8 mouse cellular contexts compared by ENCODE assay signal in genomic region chr1:189007239-189007979, GRCm38 (mm10). TPM values are rescaled to one million over a fixed set of nuclear protein-coding genes. Genes with fewer than 3 reads are reported as not detected.
DNase-seq lines count a peak whose midpoint lies in the region; ATAC-seq lines count a peak whose summit lies in the region.

TSS of gene Kctd3 (minus strand) at chr1:189007841.

- peak; percentile 69 for DNase-seq in MEL-GATA-1-ER (ENCODE audit: extremely low read depth, low read depth)
- DNase-seq in cerebellum, adult 8-10 months, result peak; percentile 99
- DNase-seq in forelimb bud, embryonic 11.5 days (ENCODE audit: low read depth, low spot score), result peak; percentile 95
- DNase-seq in layer of hippocampus, adult 9-10 months (ENCODE audit: low spot score), result peak; percentile 82
- DNase-seq in ovary, postnatal 10 days (ENCODE audit: low spot score), result peak; percentile 99
- peak; percentile 94 to 98 for DNase-seq in thymus, postnatal 10 days (ENCODE audit: low spot score in 2 of 2)

- ATAC-seq in hematopoietic stem cell, adult 5-6 weeks (replicated peaks in 1 of 2; ENCODE audit: insufficient read depth in 1 of 2, low FRiP score in 2 of 2, low TSS enrichment in 1 of 2, low read depth in 1 of 2, poor library complexity in 2 of 2, severe bottlenecking in 2 of 2), result peak; percentile 90 to 95
- peak; percentile 90 for ATAC-seq in lung, embryonic 16.5 days (ENCODE audit: low read depth)

- peak within 1 kb of the TSS; percentile 99 for H3K4me3 ChIP-seq in lung, embryonic 16.5 days (ENCODE audit: low read length)

- H3K4me2 ChIP-seq in lung, embryonic 16.5 days (ENCODE audit: low read depth, low read length), result peak within 1 kb of the TSS; percentile 91

- H3K27ac ChIP-seq in lung, embryonic 16.5 days (ENCODE audit: low read length), result peak within 1 kb of the TSS; percentile 63; the same call in 1 of the 2 replicates

- WGBS in lung, embryonic 16.5 days, result under 1% methylated on average over 70 of the region's 74 CpGs

- no peaks in the 10 kb centered on the region for H3K27me3 ChIP-seq in lung, embryonic 16.5 days (ENCODE audit: control insufficient read depth, insufficient read depth, low read depth, low read length)

- no peaks in the 10 kb centered on the region for H3K9me3 ChIP-seq in lung, embryonic 16.5 days (ENCODE audit: control insufficient read depth, low read length)

- peak within 1 kb of the TSS; percentile 95 for H3K9ac ChIP-seq in lung, embryonic 16.5 days (ENCODE audit: low read length)

- H3K36me3 ChIP-seq in lung, embryonic 16.5 days (ENCODE audit: control insufficient read depth, insufficient read depth, low read length), result no peaks in the 10 kb centered on the region

- H3K4me1 ChIP-seq in lung, embryonic 16.5 days (replicated peaks; ENCODE audit: control insufficient read depth, insufficient read depth, low read length), result peaks cover 14% of the 10 kb centered on the region

RNA-seq across cellular contexts. Expression of gene Kctd3, which starts in this region (rescaled TPM):
- total RNA-seq in hematopoietic stem cell, adult 5-6 weeks (2017), result 15.6 and 23.1 TPM in 2 replicates
- 24.5 and 26.3 TPM in 2 replicates for polyA plus RNA-seq in lung, embryonic 16.5 days (2015; fragmentation: Nextera tagmentation; extraction: Ambion mirVana)

Comparison
In these comparisons a context has a peak if more than half of its experiments do, and no peak if none do; other contexts are left out.
1. Peak in every context shown above with its lines: DNase-seq, ATAC-seq, H3K4me3 ChIP-seq and H3K27ac ChIP-seq.